Mouse (Mus musculus) embryo, embryonic 11.5 days (tissue): ENCODE data around the gene Zfp36l3.
"Not testable (repeated sequence)": the region's sequence is repeated elsewhere in the genome, so short reads cannot be mapped to it uniquely, and the experiment has no call there.

Experiments
- DNase-seq: peaks from one replicate; pipeline ENCODE4 v3.0.0-alpha.2; 2012; ENCODE audit warnings: low read depth, low spot score

The Zfp36l3 gene

GRCm38 (mm10) chrX:53776276-53776675 lies at the start of gene Zfp36l3:
TSS of gene Zfp36l3 (minus strand) at chrX:53776394.
- no peak for DNase-seq

- DNase-seq, result no peak
Measured at GRCm38 (mm10) chrX:53799074-53799473, 22.9 kb upstream of the Zfp36l3 start.

- DNase-seq, result not testable (repeated sequence)
Measured at GRCm38 (mm10) chrX:53797519-53797918, 21.3 kb upstream of the Zfp36l3 start, which contains the start of gene Xlr. TSS of gene Xlr (minus strand) at chrX:53797706.

- no peak for DNase-seq
Measured at GRCm38 (mm10) chrX:53757736-53758135, 18.5 kb downstream of the Zfp36l3 start, which contains the start of gene 1700013H16Rik. TSS of gene 1700013H16Rik (minus strand) at chrX:53757831.

GRCm38 (mm10) chrX:53752851-53753250 lies 23.3 kb downstream of the Zfp36l3 start:
- DNase-seq, result no peak

GRCm38 (mm10) chrX:53728967-53729366 lies 47.2 kb downstream of the Zfp36l3 start:
- no peak for DNase-seq

- no peak for DNase-seq
Measured at GRCm38 (mm10) chrX:53724596-53724995, 51.6 kb downstream of the Zfp36l3 start, which contains the start of gene 4930502E18Rik. TSS of gene 4930502E18Rik (plus strand) at chrX:53724826.
